Mouse (Mus musculus) ES-E14 (cell line): ENCODE measurements around the gene Gm9736. TPM values are rescaled to one million over a fixed set of nuclear protein-coding genes. Genes with fewer than 3 reads are reported as not detected.

Experiments used
- DNase-seq: peaks from one replicate; pipeline ENCODE4 v3.0.0-alpha.2; 2013; ENCODE audit warnings: low read depth, low spot score
- H3K27ac ChIP-seq: 2 replicates; pipeline ENCODE4 v1.5.1; 2012; ENCODE audit warnings: low read depth, mild to moderate bottlenecking, low read length, moderate library complexity, mixed read lengths; ENCODE audit not compliant: poor library complexity, insufficient read depth, severe bottlenecking
- H3K36me3 ChIP-seq: 2 replicates; pipeline ENCODE4 v1.6.1; 2012; ENCODE audit warnings: mild to moderate bottlenecking, low read length, moderate library complexity, mixed read lengths; ENCODE audit not compliant: control insufficient read depth, poor library complexity, insufficient read depth, severe bottlenecking
- H3K4me1 ChIP-seq, 2 experiments: fragments of 150-350 bp in 1 of 2; sonication (generic) in 1 of 2; 2 replicates each; pipeline ENCODE4 v1.6.1; 2012; ENCODE audit warnings: low read length in 2 of 2, mild to moderate bottlenecking in 1 of 2, mixed read lengths in 1 of 2; ENCODE audit not compliant: control insufficient read depth in 2 of 2, insufficient read depth in 2 of 2, poor library complexity in 1 of 2
- H3K4me3 ChIP-seq, 2 experiments: fragments of 150-350 bp in 1 of 2; sonication (generic) in 1 of 2; 2 replicates each; pipeline ENCODE4 v1.5.1; 2012; ENCODE audit warnings: low read length in 2 of 2, low read depth in 1 of 2, mild to moderate bottlenecking in 1 of 2, mixed read lengths in 1 of 2; ENCODE audit not compliant: insufficient read depth in 1 of 2, poor library complexity in 1 of 2, severe bottlenecking in 1 of 2
- H3K9ac ChIP-seq: 2 replicates; pipeline ENCODE4 v1.6.1; 2012; ENCODE audit warnings: low read depth, mild to moderate bottlenecking, low read length, mixed read lengths; ENCODE audit not compliant: poor library complexity, insufficient read depth, severe bottlenecking
- H3K9me3 ChIP-seq: fragments of 150-350 bp; sonication (generic); 2 replicates; pipeline ENCODE4 v1.6.1; 2012; ENCODE audit warnings: low read depth, mild to moderate bottlenecking, low read length; ENCODE audit not compliant: control insufficient read depth, insufficient read depth
- CHD2 ChIP-seq: IDR thresholded peaks from 2 replicates; pipeline ENCODE4 v1.6.1; 2014; ENCODE audit warnings: mild to moderate bottlenecking, low read depth, low read length, inconsistent platforms
- HCFC1 ChIP-seq: IDR thresholded peaks from 2 replicates; pipeline ENCODE4 v1.6.1; 2012; ENCODE audit warnings: low read length, inconsistent platforms, borderline replicate concordance; ENCODE audit not compliant: insufficient read depth
- MAFK ChIP-seq: IDR thresholded peaks from 2 replicates; pipeline ENCODE4 v1.6.1; 2014; ENCODE audit warnings: mild to moderate bottlenecking, low read depth, low read length, inconsistent platforms; ENCODE audit not compliant: insufficient read depth
- ZC3H11A ChIP-seq: IDR thresholded peaks from 2 replicates; pipeline ENCODE4 v1.6.1; 2012; ENCODE audit warnings: low read depth, mild to moderate bottlenecking, inconsistent platforms, low read length, borderline replicate concordance
- ZNF384 ChIP-seq: IDR thresholded peaks from 2 replicates; pipeline ENCODE4 v1.6.1; 2012; ENCODE audit warnings: low read depth, low read length, inconsistent platforms
- in situ Hi-C, 2 experiments: fragments of 600-800 bp; cut with MboI; formaldehyde crosslinking; loops; one replicate each; pipeline ENCODE4 v1.15.1; 2025; ENCODE audit warnings: low sequenced_read_pairs in 2 of 2, inconsistent platforms in 1 of 2; ENCODE audit not compliant: unreplicated experiment in 2 of 2
- total RNA-seq: library from RNA; depleted of rRNA; stranded (reverse); fragments of 300-350 nt; gene quantifications from 2 replicates; pipeline ENCODE4 v1.2.3, GENCODE M21; 2012

Gm9736 gene
- total RNA-seq, 1 experiment: not detected

GRCm38 (mm10) chr10:77738929-77739328, 12.2 kb downstream of the Gm9736 start:
- TF ChIP-seq HCFC1 (no peak), CHD2 (no peak)
- no peak overlapping the region for H3K27ac ChIP-seq
- no peaks in the 10 kb centered on the region for H3K9me3 ChIP-seq
- H3K4me1 ChIP-seq: no peaks in the 10 kb centered on the region
- H3K36me3 ChIP-seq: no peaks in the 10 kb centered on the region
- in situ Hi-C loops: no loop called here
- DNase-seq: no peak
- no peak overlapping the region for H3K4me3 ChIP-seq
- H3K9ac ChIP-seq: no peak overlapping the region

GRCm38 (mm10) chr10:77735928-77736327, 15.2 kb downstream of the Gm9736 start:
- H3K27ac ChIP-seq: no peak overlapping the region
- H3K36me3 ChIP-seq: no peaks in the 10 kb centered on the region
- DNase-seq: no peak
- H3K9me3 ChIP-seq: no peaks in the 10 kb centered on the region
- TF ChIP-seq MAFK (no peak), ZC3H11A (no peak), CHD2 (no peak), HCFC1 (no peak), ZNF384 (no peak)
- H3K9ac ChIP-seq: no peak overlapping the region
- no peaks in the 10 kb centered on the region for H3K4me1 ChIP-seq
- in situ Hi-C loops: no loop called here
- H3K4me3 ChIP-seq: no peak overlapping the region

- Histone ChIP-seq H3K9me3 (no peaks in the 10 kb centered on the region), H3K9ac (no peak overlapping the region), H3K4me3 (no peak overlapping the region), H3K27ac (no peak overlapping the region), H3K4me1 (no peaks in the 10 kb centered on the region), H3K36me3 (no peaks in the 10 kb centered on the region)
- peak; percentile 35 for DNase-seq
- 0 out of 2 replicates have a peak, but pooled peaks have one; percentile 1 for TF ChIP-seq ZC3H11A
- TF ChIP-seq MAFK: no peak
- in situ Hi-C loops: no loop called here
Measured at GRCm38 (mm10) chr10:77729241-77729640, 21.9 kb downstream of the Gm9736 start.

GRCm38 (mm10) chr10:77728280-77728679, 22.9 kb downstream of the Gm9736 start:
- Histone ChIP-seq H3K27ac (no peak overlapping the region), H3K9me3 (no peaks in the 10 kb centered on the region), H3K9ac (no peak overlapping the region), H3K36me3 (no peaks in the 10 kb centered on the region), H3K4me3 (no peak overlapping the region), H3K4me1 (no peaks in the 10 kb centered on the region)
- TF ChIP-seq MAFK (no peak), ZNF384 (no peak), HCFC1 (no peak)
- in situ Hi-C loops: no loop called here
- no peak for DNase-seq

- Histone ChIP-seq H3K36me3 (no peaks in the 10 kb centered on the region), H3K27ac (no peak within 1 kb of the TSS), H3K4me3 (no peak within 1 kb of the TSS), H3K9ac (no peak within 1 kb of the TSS), H3K9me3 (no peaks in the 10 kb centered on the region), H3K4me1 (no peaks in the 10 kb centered on the region)
- TF ChIP-seq HCFC1 (no peak), CHD2 (no peak), ZC3H11A (no peak), ZNF384 (no peak), MAFK (no peak)
- in situ Hi-C loops: no loop called here
- no peak for DNase-seq
Measured at GRCm38 (mm10) chr10:77726186-77726585, 25.0 kb downstream of the Gm9736 start, which contains the start of gene Gm10100. TSS of gene Gm10100 (plus strand) at chr10:77726486.
